Mouse (Mus musculus): Measurements from ENCODE around the gene Arhgef40. TPM values are rescaled to one million over a fixed set of nuclear protein-coding genes. Genes with fewer than 3 reads are reported as not detected.

The Arhgef40 gene
- polyA plus RNA-seq (2012; rRNA removed; ENCODE audit: low replicate concordance) = 99.6 and 169 TPM in 2 replicates

DNA sequence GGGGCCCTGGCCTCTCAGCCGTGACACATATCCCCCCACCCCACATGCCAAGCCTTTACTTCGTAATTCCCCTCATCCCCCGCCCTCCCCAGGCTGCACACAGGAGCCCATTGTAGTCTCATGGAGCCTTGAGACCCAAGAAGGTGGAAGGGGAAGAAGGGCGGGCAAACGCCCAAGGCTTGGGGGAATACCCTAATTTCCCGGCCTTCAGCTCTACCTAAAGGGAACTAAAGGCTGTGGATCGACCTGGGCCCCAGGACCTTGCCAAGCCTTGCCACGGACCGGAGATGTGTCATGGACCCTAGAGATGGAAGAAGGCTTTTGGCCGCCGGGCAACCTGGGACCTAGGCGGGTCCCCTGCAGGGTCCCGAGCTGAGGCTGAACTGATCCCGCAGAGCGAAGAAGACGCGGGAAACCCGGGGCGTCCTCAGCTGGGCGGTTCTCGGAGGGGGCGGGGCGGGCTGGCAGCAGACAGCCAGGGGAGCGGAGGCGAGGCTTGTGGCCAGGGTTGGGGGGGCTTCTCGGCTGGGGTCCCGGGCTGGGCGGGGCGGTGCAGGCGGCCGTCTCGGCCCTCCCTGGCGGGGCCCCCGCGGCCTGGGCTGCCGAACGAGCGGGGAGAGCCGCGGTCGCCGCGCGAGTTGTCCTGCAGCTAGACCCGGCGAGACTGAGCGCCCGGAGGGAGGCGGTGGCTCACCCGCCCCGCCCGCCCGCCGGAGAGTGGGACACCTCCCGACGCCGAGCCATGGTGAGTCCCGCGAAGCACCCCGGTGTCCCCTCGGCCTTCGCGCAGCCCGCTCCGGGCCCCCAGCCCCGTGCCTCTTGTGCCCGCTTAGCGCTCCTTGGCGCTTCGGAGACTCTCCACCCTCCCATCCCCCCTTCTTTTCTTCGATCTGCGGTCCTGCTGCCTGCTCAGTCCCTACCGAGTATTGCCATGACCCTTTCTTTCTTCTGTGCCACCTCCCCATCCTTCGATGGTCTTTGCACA lies at the start of gene Arhgef40:
Arhgef40 (plus strand) TSS at position 473 of the 985 bp plus-strand sequence.

DNA sequence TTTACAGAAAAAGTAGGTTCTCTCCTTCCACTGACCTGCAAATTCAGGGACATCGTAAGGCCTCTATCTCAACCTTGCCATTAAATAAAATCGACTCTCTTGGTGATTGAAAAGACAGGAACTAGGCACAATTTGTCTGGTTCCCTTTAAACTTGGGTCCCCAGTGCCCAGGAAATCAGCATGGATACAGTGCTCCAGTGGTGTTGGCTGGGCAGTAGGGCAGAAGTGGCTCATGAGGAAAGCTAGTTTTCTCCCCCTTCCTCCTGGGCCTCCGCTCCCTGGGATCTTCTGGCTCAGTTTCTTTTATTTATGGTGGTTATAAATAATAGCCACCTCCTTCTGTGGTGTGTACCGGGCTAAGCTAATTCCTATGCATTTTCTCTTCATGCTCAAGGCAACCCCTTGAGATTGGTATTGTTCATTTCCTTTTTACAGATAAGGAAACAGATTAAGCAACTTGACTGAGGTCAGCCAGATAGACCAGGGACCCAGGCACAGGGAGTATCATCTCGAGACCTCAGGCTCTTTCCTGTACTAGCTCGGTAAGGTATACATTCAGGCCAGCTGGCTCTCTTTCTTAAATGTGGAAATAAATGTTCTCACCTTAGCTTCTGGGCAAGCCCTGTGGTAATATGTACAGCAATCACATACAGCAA lies 31.1 kb downstream of the Arhgef40 start, which contains the start of gene Tmem253:
Tmem253 (plus strand) TSS at position 214 of the 656 bp plus-strand sequence.

DNA sequence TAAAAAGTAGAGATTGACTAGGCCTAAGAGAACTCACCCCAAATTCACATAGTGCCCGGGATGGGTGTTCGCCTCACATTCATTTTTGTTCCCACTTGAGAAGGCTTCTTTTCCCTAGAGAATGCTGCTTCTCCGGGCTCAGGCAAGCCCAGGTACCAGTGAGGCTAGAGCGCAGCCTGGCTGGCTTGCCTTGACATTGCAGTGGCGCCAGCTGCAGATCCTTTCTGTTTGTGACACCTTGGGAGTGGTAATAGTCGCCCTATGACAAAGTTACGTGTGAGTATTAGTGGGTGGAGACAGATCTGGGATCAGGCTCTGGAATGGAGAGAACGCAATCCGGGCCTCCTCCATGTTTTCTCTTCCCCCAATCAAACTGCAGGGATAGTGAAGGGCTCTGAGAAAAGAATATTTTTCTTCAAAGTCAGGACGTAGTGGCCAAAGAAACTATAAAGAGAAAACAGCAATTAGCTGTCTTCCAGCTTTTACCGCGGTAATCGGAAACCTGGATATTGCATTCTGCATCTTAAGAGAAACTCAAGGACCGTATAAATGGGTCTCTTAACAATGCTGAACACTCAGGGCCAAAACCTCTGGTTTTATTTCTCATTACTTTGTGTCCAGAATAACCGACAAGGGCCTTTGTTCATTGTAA lies 36.1 kb downstream of the Arhgef40 start, which contains the start of gene Zfp219:
Zfp219 (minus strand) TSS at position 248 of the 652 bp plus-strand sequence.

DNA sequence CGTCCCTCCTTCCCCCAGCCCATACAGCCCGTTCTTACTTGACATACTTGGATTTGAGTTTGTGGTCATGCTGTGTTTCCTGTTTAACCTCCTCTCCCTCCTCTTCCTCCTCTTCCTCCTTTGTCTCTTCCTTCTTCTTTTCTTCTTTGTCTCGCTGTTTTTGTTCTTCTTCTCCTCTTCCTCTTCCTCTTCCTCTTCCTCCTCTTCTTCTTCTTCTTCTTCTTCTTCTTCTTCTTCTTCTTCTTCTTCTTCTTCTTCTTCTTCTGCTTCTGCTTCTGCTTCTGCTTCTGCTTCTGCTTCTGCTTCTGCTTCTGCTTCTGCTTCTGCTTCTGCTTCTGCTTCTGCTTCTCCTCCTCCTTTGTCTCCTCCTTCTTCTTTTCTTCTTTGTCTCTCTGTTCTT lies 57.8 kb downstream of the Arhgef40 start, which contains the start of gene Olfr221:
Olfr221 (minus strand) TSS at position 101 of the 400 bp plus-strand sequence.

Other genes with a start within 250 kb of the Arhgef40 start
- 0.32 TPM in 1 of 2 replicates, not detected in the other for gene Ang4, start 211.1 kb upstream of the Arhgef40 start, polyA plus RNA-seq (2012; rRNA removed; ENCODE audit: low replicate concordance)
- gene AY358078, start 184.7 kb upstream of the Arhgef40 start, polyA plus RNA-seq (2012; rRNA removed; ENCODE audit: low replicate concordance) = not detected in 2 replicates
- gene Ear6, start 131.0 kb upstream of the Arhgef40 start, polyA plus RNA-seq (2012; rRNA removed; ENCODE audit: low replicate concordance) = not detected in 2 replicates
- 28.2 and 46.1 TPM in 2 replicates for gene Mettl17, start 99.9 kb upstream of the Arhgef40 start, polyA plus RNA-seq (2012; rRNA removed; ENCODE audit: low replicate concordance)
- gene Slc39a2, start 91.8 kb upstream of the Arhgef40 start, polyA plus RNA-seq (2012; rRNA removed; ENCODE audit: low replicate concordance) = 0.67 and 6.4 TPM in 2 replicates
- gene Ndrg2, start 70.6 kb upstream of the Arhgef40 start, polyA plus RNA-seq (2012; rRNA removed; ENCODE audit: low replicate concordance) = 267 and 271 TPM in 2 replicates
- not detected in 2 replicates for gene Tppp2, start 66.3 kb upstream of the Arhgef40 start, polyA plus RNA-seq (2012; rRNA removed; ENCODE audit: low replicate concordance)
- gene Rnase13, start 61.9 kb upstream of the Arhgef40 start, polyA plus RNA-seq (2012; rRNA removed; ENCODE audit: low replicate concordance) = 0.27 and 0.34 TPM in 2 replicates
- 0.84 and 0.99 TPM in 2 replicates for gene Tmem253, start 30.9 kb downstream of the Arhgef40 start, polyA plus RNA-seq (2012; rRNA removed; ENCODE audit: low replicate concordance)
- gene Zfp219, start 36.0 kb downstream of the Arhgef40 start, polyA plus RNA-seq (2012; rRNA removed; ENCODE audit: low replicate concordance) = 64.1 and 86.8 TPM in 2 replicates
- not detected in 2 replicates for gene Olfr221, start 57.7 kb downstream of the Arhgef40 start, polyA plus RNA-seq (2012; rRNA removed; ENCODE audit: low replicate concordance)
- gene Hnrnpc, start 119.3 kb downstream of the Arhgef40 start, polyA plus RNA-seq (2012; rRNA removed; ENCODE audit: low replicate concordance) = 56.3 and 109 TPM in 2 replicates
- 1.0 and 2.4 TPM in 2 replicates for gene Rpgrip1, start 126.0 kb downstream of the Arhgef40 start, polyA plus RNA-seq (2012; rRNA removed; ENCODE audit: low replicate concordance)
- 8.7 and 17.8 TPM in 2 replicates for gene Supt16, start 212.7 kb downstream of the Arhgef40 start, polyA plus RNA-seq (2012; rRNA removed; ENCODE audit: low replicate concordance)